Mouse (Mus musculus) adrenal gland, postnatal 14 days (tissue): ENCODE data around the gene Wnt11. TPM values are rescaled to one million over a fixed set of nuclear protein-coding genes. Genes with fewer than 3 reads are reported as not detected.

Experiments used
- DNase-seq: peaks from one replicate; pipeline ENCODE4 v3.0.0; 2021; ENCODE audit warnings: mixed read lengths
- long read RNA-seq, 2 experiments: library from polyadenylated mRNA; stranded (forward); transcript quantifications; one replicate each; pipeline ENCODE4 v2.0.0; 2021
- total RNA-seq: library from RNA; stranded (reverse); gene quantifications from 2 replicates; pipeline ENCODE4 v1.2.3, GENCODE M21; 2021

Wnt11 gene
- 1.8 and 7.4 TPM in 2 replicates for total RNA-seq
- long read RNA-seq, experiment 1, partial matches to known transcripts, result 0 of 1 reads
- long read RNA-seq, experiment 1, other reads (novel, unspliced or antisense), result 1 of 1 reads
- long read RNA-seq, experiment 2, partial matches to known transcripts, result 0 of 3 reads
- long read RNA-seq, experiment 2, other reads (novel, unspliced or antisense), result 3 of 3 reads

GRCm38 (mm10) chr7:98834711-98835321 lies at the start of gene Wnt11:
Wnt11 (plus strand) TSS chr7:98835112.
- DNase-seq, result peak; percentile 64

- DNase-seq, result no peak
Observed at GRCm38 (mm10) chr7:98786792-98787612, 47.9 kb upstream of the Wnt11 start.

- DNase-seq, result peak; percentile 47
Observed at GRCm38 (mm10) chr7:98788721-98789120, 46.2 kb upstream of the Wnt11 start.

- no peak for DNase-seq
Observed at GRCm38 (mm10) chr7:98789121-98789520, 45.8 kb upstream of the Wnt11 start.

- DNase-seq, result no peak
Observed at GRCm38 (mm10) chr7:98791864-98792263, 43.0 kb upstream of the Wnt11 start.

- DNase-seq, result no peak
Observed at GRCm38 (mm10) chr7:98793811-98794210, 41.1 kb upstream of the Wnt11 start.

GRCm38 (mm10) chr7:98794444-98794843 lies 40.5 kb upstream of the Wnt11 start:
- no peak for DNase-seq

GRCm38 (mm10) chr7:98795637-98796036 lies 39.3 kb upstream of the Wnt11 start:
- no peak for DNase-seq

- DNase-seq, result no peak
Observed at GRCm38 (mm10) chr7:98797347-98798133, 37.4 kb upstream of the Wnt11 start.

- DNase-seq, result no peak
Observed at GRCm38 (mm10) chr7:98798134-98798417, 36.8 kb upstream of the Wnt11 start.

- no peak for DNase-seq
Observed at GRCm38 (mm10) chr7:98800435-98800834, 34.5 kb upstream of the Wnt11 start.

GRCm38 (mm10) chr7:98801086-98801485 lies 33.8 kb upstream of the Wnt11 start:
- no peak for DNase-seq

- no peak for DNase-seq
Observed at GRCm38 (mm10) chr7:98803181-98803580, 31.7 kb upstream of the Wnt11 start.

- peak; percentile 64 for DNase-seq
Observed at GRCm38 (mm10) chr7:98804841-98805772, 29.8 kb upstream of the Wnt11 start.

- no peak for DNase-seq
Observed at GRCm38 (mm10) chr7:98806961-98807360, 28.0 kb upstream of the Wnt11 start.

GRCm38 (mm10) chr7:98809372-98809771 lies 25.5 kb upstream of the Wnt11 start:
- no peak for DNase-seq

GRCm38 (mm10) chr7:98810619-98811018 lies 24.3 kb upstream of the Wnt11 start:
- no peak for DNase-seq

GRCm38 (mm10) chr7:98820501-98820900 lies 14.4 kb upstream of the Wnt11 start:
- DNase-seq, result no peak

GRCm38 (mm10) chr7:98822881-98823280 lies 12.0 kb upstream of the Wnt11 start:
- no peak for DNase-seq

GRCm38 (mm10) chr7:98823896-98824822 lies 10.8 kb upstream of the Wnt11 start:
- no peak for DNase-seq
